Mouse (Mus musculus) limb, embryonic 13.5 days (tissue): ENCODE data around the gene 5730522E02Rik. TPM values are rescaled to one million over a fixed set of nuclear protein-coding genes. Genes with fewer than 3 reads are reported as not detected.

Experiments used
- ATAC-seq: fragments of 200-750 bp; cut with Nextera tagmentation; 2 replicates; pipeline ENCODE4 v1.8.0; 2017; ENCODE audit warnings: low read depth, moderate number of reproducible peaks, moderate TSS enrichment; ENCODE audit not compliant: low FRiP score
- H3K27ac ChIP-seq: fragments of 300-500 bp; sonication (generic); 2 replicates; pipeline ENCODE4 v1.5.1; 2015; ENCODE audit warnings: inconsistent platforms, mild to moderate bottlenecking, moderate library complexity
- H3K27me3 ChIP-seq: fragments of 300-500 bp; sonication (generic); 2 replicates; pipeline ENCODE4 v1.6.1; 2015; ENCODE audit warnings: mild to moderate bottlenecking, inconsistent platforms
- H3K36me3 ChIP-seq: fragments of 300-500 bp; sonication (generic); 2 replicates; pipeline ENCODE4 v1.6.1; 2015; ENCODE audit warnings: inconsistent platforms, mild to moderate bottlenecking, moderate library complexity
- H3K4me1 ChIP-seq: fragments of 300-500 bp; sonication (generic); 2 replicates; pipeline ENCODE4 v1.6.1; 2015; ENCODE audit warnings: inconsistent platforms
- H3K4me2 ChIP-seq: fragments of 300-500 bp; sonication (generic); replicated peaks from 2 replicates; pipeline ENCODE4 v1.6.1; 2015; ENCODE audit warnings: inconsistent platforms, mild to moderate bottlenecking, moderate library complexity
- H3K4me3 ChIP-seq: fragments of 300-500 bp; sonication (generic); 2 replicates; pipeline ENCODE4 v1.5.1; 2015; ENCODE audit warnings: moderate library complexity, mild to moderate bottlenecking, inconsistent platforms
- H3K9ac ChIP-seq: fragments of 300-500 bp; sonication (generic); 2 replicates; pipeline ENCODE4 v1.6.1; 2015; ENCODE audit warnings: mild to moderate bottlenecking, inconsistent platforms
- H3K9me3 ChIP-seq: fragments of 300-500 bp; sonication (generic); 2 replicates; pipeline ENCODE4 v1.6.1; 2016; ENCODE audit warnings: inconsistent platforms
- WGBS: fragments of 180-500 bp; shearing (Covaris S2); methylation state at CpG from one replicate; pipeline ENCODE4 v1.1.7; 2015; 5-methylcytosine and 5-hydroxymethylcytosine counted together
- microRNA-seq: library from miRNA; unstranded; fragments of <30 nt; microRNA quantifications from one replicate; pipeline ENCODE4, GENCODE M21; 2016
- polyA plus RNA-seq: library from polyadenylated mRNA; unstranded; fragments of >200 nt; fragmentation: Nextera tagmentation; extraction: Ambion mirVana; gene quantifications from 2 replicates; pipeline ENCODE4 v1.2.1, GENCODE M21; 2015

5730522E02Rik gene
- polyA plus RNA-seq, 1 experiment from 2014 or later = 8.4 TPM

GRCm38 (mm10) chr11:25592268-25592667 is 618.3 kb downstream of the 5730522E02Rik start:
- H3K9me3 ChIP-seq = no peaks in the 10 kb centered on the region
- no peak overlapping the region for H3K27ac ChIP-seq
- WGBS = 26% methylated on average over 3 of the region's 3 CpGs
- H3K9ac ChIP-seq = no peak overlapping the region
- ATAC-seq = no peak
- 0 out of 2 replicates have a peak, but pooled peaks cover 2% of the 10 kb centered on the region for H3K4me1 ChIP-seq
- H3K36me3 ChIP-seq = no peaks in the 10 kb centered on the region
- no peak overlapping the region for H3K4me3 ChIP-seq
- H3K27me3 ChIP-seq = no peaks in the 10 kb centered on the region
- no peak overlapping the region for H3K4me2 ChIP-seq

GRCm38 (mm10) chr11:25590215-25590614 is 620.3 kb downstream of the 5730522E02Rik start:
- H3K27me3 ChIP-seq = no peaks in the 10 kb centered on the region
- H3K9ac ChIP-seq = no peak overlapping the region
- WGBS = 61% methylated on average over 4 of the region's 4 CpGs
- H3K27ac ChIP-seq = no peak overlapping the region
- H3K4me1 ChIP-seq = no peaks in the 10 kb centered on the region
- H3K9me3 ChIP-seq = no peaks in the 10 kb centered on the region
- H3K36me3 ChIP-seq = no peaks in the 10 kb centered on the region
- no peak for ATAC-seq
- no peak overlapping the region for H3K4me2 ChIP-seq
- H3K4me3 ChIP-seq = no peak overlapping the region

GRCm38 (mm10) chr11:25589509-25589908 is 621.1 kb downstream of the 5730522E02Rik start:
- H3K4me3 ChIP-seq = no peak overlapping the region
- H3K36me3 ChIP-seq = no peaks in the 10 kb centered on the region
- H3K9ac ChIP-seq = no peak overlapping the region
- H3K4me1 ChIP-seq = no peaks in the 10 kb centered on the region
- WGBS = 69% methylated on average over 1 of the region's 1 CpGs
- no peak overlapping the region for H3K27ac ChIP-seq
- no peaks in the 10 kb centered on the region for H3K9me3 ChIP-seq
- no peaks in the 10 kb centered on the region for H3K27me3 ChIP-seq
- H3K4me2 ChIP-seq = no peak overlapping the region
- ATAC-seq = no peak

GRCm38 (mm10) chr11:25574129-25574465 is 636.5 kb downstream of the 5730522E02Rik start:
- no peak overlapping the region for H3K9ac ChIP-seq
- no peaks in the 10 kb centered on the region for H3K36me3 ChIP-seq
- no peak for ATAC-seq
- H3K9me3 ChIP-seq = no peaks in the 10 kb centered on the region
- H3K4me3 ChIP-seq = no peak overlapping the region
- no peaks in the 10 kb centered on the region for H3K4me1 ChIP-seq
- no peak overlapping the region for H3K4me2 ChIP-seq
- H3K27ac ChIP-seq = no peak overlapping the region
- no peaks in the 10 kb centered on the region for H3K27me3 ChIP-seq
- WGBS = 93% methylated on average over 9 of the region's 9 CpGs

GRCm38 (mm10) chr11:25573408-25574128 is 637.0 kb downstream of the 5730522E02Rik start:
- H3K4me3 ChIP-seq = no peak overlapping the region
- H3K4me1 ChIP-seq = no peaks in the 10 kb centered on the region
- no peaks in the 10 kb centered on the region for H3K9me3 ChIP-seq
- no peak for ATAC-seq
- H3K27ac ChIP-seq = no peak overlapping the region
- no peak overlapping the region for H3K4me2 ChIP-seq
- no peak overlapping the region for H3K9ac ChIP-seq
- H3K36me3 ChIP-seq = no peaks in the 10 kb centered on the region
- no peaks in the 10 kb centered on the region for H3K27me3 ChIP-seq
- WGBS = 56% methylated on average over 7 of the region's 7 CpGs

GRCm38 (mm10) chr11:25571396-25571795 is 639.2 kb downstream of the 5730522E02Rik start:
- H3K4me2 ChIP-seq = no peak overlapping the region
- no peaks in the 10 kb centered on the region for H3K9me3 ChIP-seq
- no peak overlapping the region for H3K27ac ChIP-seq
- H3K4me1 ChIP-seq = no peaks in the 10 kb centered on the region
- no peak for ATAC-seq
- no peaks in the 10 kb centered on the region for H3K27me3 ChIP-seq
- H3K36me3 ChIP-seq = no peaks in the 10 kb centered on the region
- no peak overlapping the region for H3K4me3 ChIP-seq
- 63% methylated on average over 2 of the region's 2 CpGs for WGBS
- H3K9ac ChIP-seq = no peak overlapping the region

Small RNA genes within 50 kb of the gene (microRNA-seq; reads per million reads assigned to microRNA genes)
- not detected for gene Mir6372

Other genes starting within 250 kb of the 5730522E02Rik start
- 31.3 and 35.6 TPM in 2 replicates for gene Fancl, start 175.4 kb upstream of the 5730522E02Rik start, polyA plus RNA-seq